Mouse (Mus musculus) layer of hippocampus, adult 9-11 months (tissue): Measurements from ENCODE around the gene 1110008L16Rik.
"Not testable (repeated sequence)": the region's sequence is repeated elsewhere in the genome, so short reads cannot be mapped to it uniquely, and the experiment has no call there.

Experiments
- DNase-seq: peaks from one replicate; pipeline ENCODE4 v3.0.0; 2022

The 1110008L16Rik gene

GRCm38 (mm10) chr12:55343045-55343444 lies 43.7 kb downstream of the 1110008L16Rik start:
- not testable (repeated sequence) for DNase-seq

- no peak for DNase-seq
Measured at GRCm38 (mm10) chr12:55343998-55344397, 44.6 kb downstream of the 1110008L16Rik start.

- peak; percentile 4 for DNase-seq
Measured at GRCm38 (mm10) chr12:55344583-55344982, 45.2 kb downstream of the 1110008L16Rik start.

GRCm38 (mm10) chr12:55353423-55353822 lies 54.0 kb downstream of the 1110008L16Rik start:
- DNase-seq, result no peak

GRCm38 (mm10) chr12:55354904-55355303 lies 55.5 kb downstream of the 1110008L16Rik start:
- DNase-seq, result peak; percentile 29

- DNase-seq, result no peak
Measured at GRCm38 (mm10) chr12:55357303-55357702, 57.9 kb downstream of the 1110008L16Rik start.

GRCm38 (mm10) chr12:55360929-55361328 lies 61.6 kb downstream of the 1110008L16Rik start:
- DNase-seq, result no peak

GRCm38 (mm10) chr12:55365083-55365482 lies 65.7 kb downstream of the 1110008L16Rik start:
- DNase-seq, result no peak

- no peak for DNase-seq
Measured at GRCm38 (mm10) chr12:55372424-55373055, 73.2 kb downstream of the 1110008L16Rik start.

- no peak for DNase-seq
Measured at GRCm38 (mm10) chr12:55376956-55377609, 77.7 kb downstream of the 1110008L16Rik start.

- DNase-seq, result no peak
Measured at GRCm38 (mm10) chr12:55377610-55377980, 78.2 kb downstream of the 1110008L16Rik start.

- DNase-seq, result no peak
Measured at GRCm38 (mm10) chr12:55384023-55384749, 84.8 kb downstream of the 1110008L16Rik start, which contains the start of gene Psma6. Gene Psma6 (plus strand): TSS chr12:55384222.

GRCm38 (mm10) chr12:55384826-55385225 lies 85.4 kb downstream of the 1110008L16Rik start:
- DNase-seq, result no peak

- DNase-seq, result no peak
Measured at GRCm38 (mm10) chr12:55385931-55386330, 86.6 kb downstream of the 1110008L16Rik start.

GRCm38 (mm10) chr12:55386456-55386855 lies 87.1 kb downstream of the 1110008L16Rik start:
- no peak for DNase-seq

GRCm38 (mm10) chr12:55387083-55387787 lies 87.9 kb downstream of the 1110008L16Rik start:
- no peak for DNase-seq

GRCm38 (mm10) chr12:55387788-55388465 lies 88.5 kb downstream of the 1110008L16Rik start:
- no peak for DNase-seq

GRCm38 (mm10) chr12:55388478-55388877 lies 89.1 kb downstream of the 1110008L16Rik start:
- no peak for DNase-seq

- no peak for DNase-seq
Measured at GRCm38 (mm10) chr12:55389132-55390081, 90.0 kb downstream of the 1110008L16Rik start.

- no peak for DNase-seq
Measured at GRCm38 (mm10) chr12:55392120-55392519, 92.7 kb downstream of the 1110008L16Rik start.
